Mouse (Mus musculus) stomach, postnatal 0 days (tissue): ENCODE measurements at regions not wholly inside any gene's neighbourhood (a gene's known extent, or its start where the extent isn't known, plus 50 kb on each side); places are given as distances from the start of the nearest gene placed in this dataset.

ENCODE experiments used
- ATAC-seq: fragments of 200-750 bp; cut with Nextera tagmentation; 2 replicates; pipeline ENCODE4 v1.8.0; 2017; ENCODE audit not compliant: low FRiP score, low TSS enrichment
- DNase-seq: peaks from one replicate; pipeline ENCODE4 v3.0.0-alpha.2; 2016; ENCODE audit warnings: low spot score
- H3K27ac ChIP-seq: fragments of 300-500 bp; sonication (generic); replicated peaks from 2 replicates; pipeline ENCODE4 v1.5.1; 2014; ENCODE audit warnings: mild to moderate bottlenecking, control low read depth
- H3K27me3 ChIP-seq: fragments of 300-500 bp; sonication (generic); 2 replicates; pipeline ENCODE4 v1.6.1; 2014; ENCODE audit warnings: low read length; ENCODE audit not compliant: control insufficient read depth, insufficient read depth
- H3K36me3 ChIP-seq: fragments of 300-500 bp; sonication (generic); 2 replicates; pipeline ENCODE4 v1.6.1; 2014; ENCODE audit warnings: low read length, mixed read lengths; ENCODE audit not compliant: control insufficient read depth, insufficient read depth
- H3K4me1 ChIP-seq: fragments of 300-500 bp; sonication (generic); replicated peaks from 2 replicates; pipeline ENCODE4 v1.6.1; 2014; ENCODE audit warnings: antibody characterized with exemption; ENCODE audit not compliant: control insufficient read depth, insufficient read depth
- H3K4me2 ChIP-seq: fragments of 300-500 bp; sonication (generic); replicated peaks from 2 replicates; pipeline ENCODE4 v1.6.1; 2014; ENCODE audit warnings: low read depth, mild to moderate bottlenecking, control low read depth, moderate library complexity
- H3K4me3 ChIP-seq: fragments of 300-500 bp; sonication (generic); 2 replicates; pipeline ENCODE4 v1.5.1; 2014; ENCODE audit warnings: low read depth, low read length, control low read depth
- H3K9ac ChIP-seq: fragments of 300-500 bp; sonication (generic); 2 replicates; pipeline ENCODE4 v1.6.1; 2014; ENCODE audit warnings: mild to moderate bottlenecking, low read length, control low read depth, mixed read lengths
- H3K9me3 ChIP-seq: fragments of 300-500 bp; sonication (generic); 2 replicates; pipeline ENCODE4 v1.6.1; 2016; ENCODE audit warnings: low read length; ENCODE audit not compliant: control insufficient read depth
- CTCF ChIP-seq: IDR thresholded peaks from 2 replicates; pipeline ENCODE4 v1.5.1; 2016; ENCODE audit warnings: antibody characterized with exemption, low read depth, mild to moderate bottlenecking, moderate library complexity
- EP300 ChIP-seq: optimal IDR thresholded peaks from 2 replicates; pipeline ENCODE3; 2016; ENCODE audit warnings: antibody characterized with exemption
- WGBS: fragments of 180-500 bp; shearing (Covaris S2); extraction: QIAGEN DNeasy Blood & Tissue Kit; methylation state at CpG from one replicate; pipeline ENCODE4 v1.1.7; 2014; 5-methylcytosine and 5-hydroxymethylcytosine counted together

DNA sequence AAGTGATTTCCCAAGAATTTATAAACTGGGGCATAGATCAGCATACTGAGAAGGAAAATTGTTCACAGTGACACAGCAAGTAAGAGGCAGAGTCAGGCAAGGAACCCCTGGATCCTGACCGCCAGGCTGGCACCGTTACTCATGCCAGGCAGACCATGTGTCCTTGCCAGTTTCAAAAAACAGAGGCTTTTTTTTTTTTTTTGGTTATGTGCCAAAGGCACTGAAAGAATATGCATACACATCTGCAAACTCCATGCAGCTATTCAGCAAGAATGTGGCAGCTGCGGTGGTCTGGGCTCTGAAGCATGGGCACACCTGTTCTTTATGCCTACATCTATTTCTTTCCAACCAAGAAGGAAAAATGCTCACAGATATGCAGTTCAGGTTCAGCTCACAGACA is 58.8 kb upstream of the Jam3 start:
- DNase-seq, result no peak
- no peak for TF ChIP-seq CTCF
- TF ChIP-seq EP300, result no peak
- WGBS, result 74% methylated on average over 3 of the region's 3 CpGs

DNA sequence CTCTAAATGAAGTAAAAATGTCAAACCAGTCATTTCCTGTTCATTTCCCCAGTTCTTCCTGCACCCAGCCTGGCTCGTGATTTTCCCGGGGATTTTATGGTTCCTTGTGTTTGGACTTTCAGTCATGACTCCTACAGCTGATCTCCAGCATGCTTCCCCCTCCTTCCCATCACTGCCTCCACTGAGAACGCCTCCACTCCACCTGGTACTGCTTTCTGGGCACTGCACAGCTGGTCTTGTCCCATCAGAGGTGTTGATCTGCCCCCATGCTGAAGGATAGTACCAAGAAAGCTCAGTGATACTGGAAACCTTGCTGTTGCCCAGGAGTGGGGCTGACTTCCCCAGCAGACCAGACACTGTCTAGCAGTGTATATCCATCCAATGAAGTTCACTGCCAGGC is 53.6 kb upstream of the Jam3 start:
- no peak overlapping the region for H3K27ac ChIP-seq
- H3K4me2 ChIP-seq, result no peak overlapping the region
- TF ChIP-seq EP300 (no peak), CTCF (no peak)
- no peaks in the 10 kb centered on the region for H3K9me3 ChIP-seq
- no peaks in the 10 kb centered on the region for H3K27me3 ChIP-seq
- H3K4me3 ChIP-seq, result no peak overlapping the region
- no peaks in the 10 kb centered on the region for H3K4me1 ChIP-seq
- H3K9ac ChIP-seq, result no peak overlapping the region
- 65% methylated on average over 3 of the region's 3 CpGs for WGBS
- ATAC-seq, result no peak
- H3K36me3 ChIP-seq, result no peaks in the 10 kb centered on the region
- DNase-seq, result no peak

More for the DNA sequence above, 58.8 kb upstream of the Jam3 start:
- ATAC-seq, result no peak
- Histone ChIP-seq H3K27me3 (no peaks in the 10 kb centered on the region), H3K4me1 (no peaks in the 10 kb centered on the region), H3K4me2 (no peak overlapping the region), H3K27ac (no peak overlapping the region), H3K9me3 (no peaks in the 10 kb centered on the region), H3K4me3 (no peak overlapping the region), H3K9ac (no peak overlapping the region), H3K36me3 (no peaks in the 10 kb centered on the region)
